Mouse (Mus musculus): ENCODE measurements around the gene Fam240a.

DNA sequence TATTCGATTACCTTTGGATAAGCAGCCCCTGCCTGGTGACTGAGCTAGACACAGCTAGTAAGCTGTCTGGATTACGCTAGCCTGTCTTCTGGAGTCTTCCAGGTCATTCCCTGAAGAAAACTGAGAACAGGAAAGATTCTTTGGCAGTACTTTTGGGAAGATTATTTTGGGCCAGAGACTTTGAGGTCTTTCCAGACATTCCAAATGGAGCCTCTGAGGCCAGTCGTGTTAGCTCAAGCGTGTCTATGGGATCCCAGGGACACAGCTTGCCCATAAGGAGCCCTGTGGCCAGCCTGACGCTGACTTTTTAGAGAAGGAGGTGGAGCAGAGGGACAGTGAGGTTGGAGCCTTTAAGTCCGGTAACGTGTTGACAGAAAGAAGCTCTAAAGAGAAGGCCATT lies 19.3 kb upstream of the Fam240a start:
- TF ChIP-seq EP300 (IDR thresholded peaks at IDR 0.05; ENCODE audit: insufficient read depth, low read depth, low read length) (no peak), CTCF (IDR thresholded peaks at IDR 0.05; ENCODE audit: low read depth, low read length) (no peak)

Data from ES-Bruce4 (cell line).